In the genomic region with DNA sequence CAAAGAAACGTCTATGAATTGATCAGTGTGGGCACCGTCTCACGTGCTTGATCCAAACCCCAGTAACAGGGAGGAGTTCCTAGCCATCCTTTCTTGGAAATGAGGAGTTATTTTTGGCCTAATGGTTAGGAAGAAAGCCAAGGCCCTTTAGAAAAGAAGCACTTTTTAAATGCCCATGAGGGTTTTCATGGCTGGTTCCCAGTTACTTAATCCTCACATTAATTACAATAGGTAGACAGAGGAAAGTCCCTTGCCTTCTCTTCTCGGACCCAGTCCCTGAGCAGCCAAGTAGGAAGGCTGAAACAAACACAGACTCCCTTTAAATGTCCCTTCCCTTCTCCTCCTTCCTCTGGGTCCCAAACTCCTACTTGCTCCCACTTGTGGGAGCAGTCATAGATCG, we compare ENCODE assay signal across 21 mouse cellular contexts.
DNase-seq lines count a peak whose midpoint lies in the region; ATAC-seq and TF ChIP-seq lines count a peak whose summit lies in the region.
"Had no signal": no experiment of that assay in that cellular context is flagged by ENCODE, and none has a peak within 500 bp of the region (broad histone marks: within the 10 kb centered on the region; RNA-seq: fewer than 3 reads in every experiment).

No protein-coding gene starts in this region.

- H3K4me2 ChIP-seq in forebrain, embryonic 14.5 days (ENCODE audit: low read length): no peak overlapping the region
- no peak overlapping the region for H3K4me2 ChIP-seq in forebrain, postnatal 0 days (ENCODE audit: low read depth)
- H3K4me2 ChIP-seq in heart, embryonic 13.5 days: no peak overlapping the region
- no peak overlapping the region for H3K4me2 ChIP-seq in limb, embryonic 15.5 days
- H3K4me2 ChIP-seq: embryonic facial prominence, embryonic 13.5 days; forebrain, embryonic 15.5 days; hindbrain, embryonic 14.5 days; intestine, embryonic 15.5 days had no signal

- no peak overlapping the region for H3K9ac ChIP-seq in forebrain, embryonic 14.5 days (ENCODE audit: low read length)
- H3K9ac ChIP-seq in forebrain, postnatal 0 days: no peak overlapping the region
- no peak overlapping the region for H3K9ac ChIP-seq in heart, embryonic 13.5 days
- no peak overlapping the region for H3K9ac ChIP-seq in limb, embryonic 15.5 days
- H3K9ac ChIP-seq: embryonic facial prominence, embryonic 13.5 days; forebrain, embryonic 15.5 days; hindbrain, embryonic 14.5 days; intestine, embryonic 15.5 days had no signal

- peaks cover 5% of the 10 kb centered on the region; the same call in 1 of the 2 replicates for H3K4me1 ChIP-seq in forebrain, embryonic 14.5 days (ENCODE audit: control insufficient read depth, insufficient read depth, low read length)
- H3K4me1 ChIP-seq in forebrain, postnatal 0 days (ENCODE audit: insufficient read depth): no peaks in the 10 kb centered on the region
- H3K4me1 ChIP-seq in heart, embryonic 13.5 days: peaks cover 9% of the 10 kb centered on the region
- H3K4me1 ChIP-seq in limb, embryonic 15.5 days: peaks cover 2% of the 10 kb centered on the region; the same call in 1 of the 2 replicates
- no peaks in the 10 kb centered on the region for H3K4me1 ChIP-seq in limb, embryonic 10.5 days
- H3K4me1 ChIP-seq: embryonic facial prominence, embryonic 13.5 days; hindbrain, embryonic 10.5 days; intestine, embryonic 15.5 days had no signal

- H3K4me3 ChIP-seq in forebrain, embryonic 14.5 days (ENCODE audit: low read depth, low read length): no peak overlapping the region
- H3K4me3 ChIP-seq in forebrain, postnatal 0 days (ENCODE audit: low read depth, low read length): no peak overlapping the region
- H3K4me3 ChIP-seq in heart, embryonic 13.5 days: no peak overlapping the region
- H3K4me3 ChIP-seq in limb, embryonic 15.5 days: no peak overlapping the region
- H3K4me3 ChIP-seq in limb, embryonic 10.5 days: no peak overlapping the region
- H3K4me3 ChIP-seq: embryonic facial prominence, embryonic 13.5 days; forebrain, embryonic 10.5 days; forebrain, embryonic 15.5 days; hindbrain, embryonic 10.5 days; intestine, embryonic 15.5 days had no signal

- DNase-seq in forebrain, embryonic 14.5 days (ENCODE audit: low spot score): peak; percentile 51
- DNase-seq in forebrain, postnatal 0 days: no peak
- DNase-seq in heart, postnatal 25 days (ENCODE audit: low spot score): no peak
- DNase-seq in limb, embryonic 10.5 days (ENCODE audit: low spot score): no peak
- no peak for DNase-seq in testis, postnatal 14 days (ENCODE audit: low spot score)
- DNase-seq: adrenal gland, postnatal 10 days; B cell, adult 2 months; cerebellum, adult 18-20 months; cerebellum, adult 9-11 months; cerebellum, postnatal 36 days; kidney, adult 18-20 months had no signal

- no peak for ATAC-seq in forebrain, embryonic 14.5 days
- no peak for ATAC-seq in forebrain, postnatal 0 days
- ATAC-seq in heart, embryonic 13.5 days (ENCODE audit: extremely low read depth, insufficient number of reproducible peaks, low FRiP score, low TSS enrichment): no peak
- ATAC-seq in limb, embryonic 15.5 days (ENCODE audit: insufficient number of reproducible peaks, low FRiP score, low TSS enrichment, low read depth): no peak
- ATAC-seq: CD4-positive, CD25-positive, alpha-beta regulatory T cell, adult 4 months; forebrain, embryonic 15.5 days; intestine, embryonic 15.5 days had no signal

- intact Hi-C loops in heart, postnatal 25 days (cut with DNase I): loop anchor here (5.0 kb wide), 1 partner anchor 103 kb away; no protein-coding TSS in a partner anchor

- H3K27ac ChIP-seq in forebrain, embryonic 14.5 days (ENCODE audit: low read depth, low read length): no peak overlapping the region
- no peak overlapping the region for H3K27ac ChIP-seq in forebrain, postnatal 0 days (ENCODE audit: low read depth, low read length)
- peak overlapping the region; percentile 41 for H3K27ac ChIP-seq in heart, embryonic 13.5 days (replicated peaks)
- H3K27ac ChIP-seq in limb, embryonic 15.5 days: peak overlapping the region; percentile 17; the same call in 1 of the 2 replicates
- H3K27ac ChIP-seq in limb, embryonic 10.5 days: no peak overlapping the region
- H3K27ac ChIP-seq: embryonic facial prominence, embryonic 13.5 days; forebrain, embryonic 10.5 days; forebrain, embryonic 15.5 days; hindbrain, embryonic 10.5 days; hindbrain, embryonic 14.5 days; intestine, embryonic 15.5 days had no signal

- H3K9me3 ChIP-seq in forebrain, embryonic 14.5 days (replicated peaks; ENCODE audit: control insufficient read depth, low read length): no peaks in the 10 kb centered on the region
- H3K9me3 ChIP-seq in forebrain, postnatal 0 days (ENCODE audit: low read length): no peaks in the 10 kb centered on the region
- no peaks in the 10 kb centered on the region for H3K9me3 ChIP-seq in heart, embryonic 13.5 days
- H3K9me3 ChIP-seq in limb, embryonic 15.5 days: no peaks in the 10 kb centered on the region
- no peaks in the 10 kb centered on the region for H3K9me3 ChIP-seq in limb, embryonic 10.5 days (replicated peaks)
- H3K9me3 ChIP-seq: embryonic facial prominence, embryonic 13.5 days; forebrain, embryonic 10.5 days; forebrain, embryonic 15.5 days; G1E; hindbrain, embryonic 10.5 days; intestine, embryonic 15.5 days had no signal

- 37% methylated on average over 5 of the region's 5 CpGs for WGBS in forebrain, embryonic 14.5 days
- 32% methylated on average over 5 of the region's 5 CpGs for WGBS in forebrain, postnatal 0 days
- 69% methylated on average over 5 of the region's 5 CpGs for WGBS in heart, embryonic 13.5 days
- 63% methylated on average over 5 of the region's 5 CpGs for WGBS in limb, embryonic 15.5 days
- WGBS in limb, embryonic 10.5 days: 93% methylated on average over 5 of the region's 5 CpGs

- H3K27me3 ChIP-seq in forebrain, embryonic 14.5 days (replicated peaks; ENCODE audit: control insufficient read depth, insufficient read depth, low read length): no peaks in the 10 kb centered on the region
- H3K27me3 ChIP-seq in forebrain, postnatal 0 days (ENCODE audit: insufficient read depth, low read length): no peaks in the 10 kb centered on the region
- no peaks in the 10 kb centered on the region for H3K27me3 ChIP-seq in heart, embryonic 13.5 days (replicated peaks)
- H3K27me3 ChIP-seq in limb, embryonic 15.5 days: no peaks in the 10 kb centered on the region
- H3K27me3 ChIP-seq in limb, embryonic 10.5 days (ENCODE audit: low read depth, poor library complexity, severe bottlenecking): no peaks in the 10 kb centered on the region
- H3K27me3 ChIP-seq: embryonic facial prominence, embryonic 13.5 days; forebrain, embryonic 15.5 days; intestine, embryonic 15.5 days had no signal

- no peak for TF ChIP-seq CTCF in forebrain, postnatal 0 days (IDR thresholded peaks at IDR 0.05; ENCODE audit: low read depth)

- peaks cover 42% of the 10 kb centered on the region for H3K36me3 ChIP-seq in forebrain, embryonic 14.5 days (ENCODE audit: control insufficient read depth, insufficient read depth, low read length)
- H3K36me3 ChIP-seq in forebrain, postnatal 0 days (ENCODE audit: insufficient read depth): peaks cover 57% of the 10 kb centered on the region
- peaks cover 83% of the 10 kb centered on the region for H3K36me3 ChIP-seq in heart, embryonic 13.5 days
- H3K36me3 ChIP-seq in limb, embryonic 15.5 days: peaks cover 23% of the 10 kb centered on the region
- H3K36me3 ChIP-seq in limb, embryonic 10.5 days: peaks cover 6% of the 10 kb centered on the region; the same call in 1 of the 2 replicates
- H3K36me3 ChIP-seq: G1E had no signal

Comparison
In these comparisons a context has a peak if more than half of its experiments do, and no peak if none do; other contexts are left out.
1. H3K27ac ChIP-seq: peak in heart, embryonic 13.5 days (single experiment) and limb, embryonic 15.5 days (single experiment); none in forebrain, embryonic 14.5 days (single experiment), forebrain, postnatal 0 days (single experiment) and limb, embryonic 10.5 days (single experiment).